Mouse (Mus musculus) ES-E14 (cell line): Measurements from ENCODE around the gene Pinlyp. TPM values are rescaled to one million over a fixed set of nuclear protein-coding genes. Genes with fewer than 3 reads are reported as not detected.
"Not testable (repeated sequence)": the region's sequence is repeated elsewhere in the genome, so short reads cannot be mapped to it uniquely, and the experiment has no call there.

Experiments used
- DNase-seq: peaks from one replicate; pipeline ENCODE4 v3.0.0-alpha.2; 2013; ENCODE audit warnings: low read depth, low spot score
- H3K27ac ChIP-seq: 2 replicates; pipeline ENCODE4 v1.5.1; 2012; ENCODE audit warnings: low read depth, mild to moderate bottlenecking, low read length, moderate library complexity, mixed read lengths; ENCODE audit not compliant: poor library complexity, insufficient read depth, severe bottlenecking
- H3K36me3 ChIP-seq: 2 replicates; pipeline ENCODE4 v1.6.1; 2012; ENCODE audit warnings: mild to moderate bottlenecking, low read length, moderate library complexity, mixed read lengths; ENCODE audit not compliant: control insufficient read depth, poor library complexity, insufficient read depth, severe bottlenecking
- H3K4me1 ChIP-seq, 2 experiments: fragments of 150-350 bp in 1 of 2; sonication (generic) in 1 of 2; 2 replicates each; pipeline ENCODE4 v1.6.1; 2012; ENCODE audit warnings: low read length in 2 of 2, mild to moderate bottlenecking in 1 of 2, mixed read lengths in 1 of 2; ENCODE audit not compliant: control insufficient read depth in 2 of 2, insufficient read depth in 2 of 2, poor library complexity in 1 of 2
- H3K4me3 ChIP-seq, 2 experiments: fragments of 150-350 bp in 1 of 2; sonication (generic) in 1 of 2; 2 replicates each; pipeline ENCODE4 v1.5.1; 2012; ENCODE audit warnings: low read length in 2 of 2, low read depth in 1 of 2, mild to moderate bottlenecking in 1 of 2, mixed read lengths in 1 of 2; ENCODE audit not compliant: insufficient read depth in 1 of 2, poor library complexity in 1 of 2, severe bottlenecking in 1 of 2
- H3K9ac ChIP-seq: 2 replicates; pipeline ENCODE4 v1.6.1; 2012; ENCODE audit warnings: low read depth, mild to moderate bottlenecking, low read length, mixed read lengths; ENCODE audit not compliant: poor library complexity, insufficient read depth, severe bottlenecking
- H3K9me3 ChIP-seq: fragments of 150-350 bp; sonication (generic); 2 replicates; pipeline ENCODE4 v1.6.1; 2012; ENCODE audit warnings: low read depth, mild to moderate bottlenecking, low read length; ENCODE audit not compliant: control insufficient read depth, insufficient read depth
- CHD2 ChIP-seq: IDR thresholded peaks from 2 replicates; pipeline ENCODE4 v1.6.1; 2014; ENCODE audit warnings: mild to moderate bottlenecking, low read depth, low read length, inconsistent platforms
- HCFC1 ChIP-seq: IDR thresholded peaks from 2 replicates; pipeline ENCODE4 v1.6.1; 2012; ENCODE audit warnings: low read length, inconsistent platforms, borderline replicate concordance; ENCODE audit not compliant: insufficient read depth
- MAFK ChIP-seq: IDR thresholded peaks from 2 replicates; pipeline ENCODE4 v1.6.1; 2014; ENCODE audit warnings: mild to moderate bottlenecking, low read depth, low read length, inconsistent platforms; ENCODE audit not compliant: insufficient read depth
- ZC3H11A ChIP-seq: IDR thresholded peaks from 2 replicates; pipeline ENCODE4 v1.6.1; 2012; ENCODE audit warnings: low read depth, mild to moderate bottlenecking, inconsistent platforms, low read length, borderline replicate concordance
- ZNF384 ChIP-seq: IDR thresholded peaks from 2 replicates; pipeline ENCODE4 v1.6.1; 2012; ENCODE audit warnings: low read depth, low read length, inconsistent platforms
- in situ Hi-C, 2 experiments: fragments of 600-800 bp; cut with MboI; formaldehyde crosslinking; loops; one replicate each; pipeline ENCODE4 v1.15.1; 2025; ENCODE audit warnings: low sequenced_read_pairs in 2 of 2, inconsistent platforms in 1 of 2; ENCODE audit not compliant: unreplicated experiment in 2 of 2
- total RNA-seq: library from RNA; depleted of rRNA; stranded (reverse); fragments of 300-350 nt; gene quantifications from 2 replicates; pipeline ENCODE4 v1.2.3, GENCODE M21; 2012

The Pinlyp gene
- total RNA-seq, 1 experiment = not detected

DNA sequence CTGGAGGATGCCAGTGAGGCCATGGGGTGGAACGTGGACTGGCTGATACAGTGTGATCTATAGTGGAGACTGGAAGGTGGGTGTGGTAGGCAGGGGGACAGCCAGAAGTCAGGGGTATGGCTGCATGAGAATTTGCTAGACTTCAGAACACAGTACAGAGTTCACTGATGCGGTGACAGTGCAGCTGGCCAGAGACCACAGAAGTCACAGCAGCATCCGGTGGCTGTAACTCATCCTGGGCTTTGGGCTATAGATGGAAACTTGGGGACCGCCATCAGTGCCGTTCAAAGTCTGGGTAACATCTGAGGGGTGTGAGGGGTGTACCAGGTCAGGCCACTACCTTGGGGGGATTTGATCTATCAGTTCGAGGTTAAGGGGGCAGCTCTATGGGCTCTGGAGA, 22.2 kb downstream of the Pinlyp start:
- TF ChIP-seq MAFK (no peak), ZNF384 (no peak), HCFC1 (no peak), ZC3H11A (no peak), CHD2 (no peak)
- Histone ChIP-seq H3K4me3 (no peak overlapping the region), H3K36me3 (no peaks in the 10 kb centered on the region), H3K27ac (no peak overlapping the region), H3K4me1 (peaks cover 3 to 7% of the 10 kb centered on the region in 2 experiments; a peak in 3 of 4 replicates), H3K9ac (no peak overlapping the region), H3K9me3 (no peaks in the 10 kb centered on the region)
- in situ Hi-C loops = loop anchor here in 1 of 2 experiments (25.0 kb wide), 1 partner anchor 111 kb away; no protein-coding TSS in a partner anchor
- no peak for DNase-seq

DNA sequence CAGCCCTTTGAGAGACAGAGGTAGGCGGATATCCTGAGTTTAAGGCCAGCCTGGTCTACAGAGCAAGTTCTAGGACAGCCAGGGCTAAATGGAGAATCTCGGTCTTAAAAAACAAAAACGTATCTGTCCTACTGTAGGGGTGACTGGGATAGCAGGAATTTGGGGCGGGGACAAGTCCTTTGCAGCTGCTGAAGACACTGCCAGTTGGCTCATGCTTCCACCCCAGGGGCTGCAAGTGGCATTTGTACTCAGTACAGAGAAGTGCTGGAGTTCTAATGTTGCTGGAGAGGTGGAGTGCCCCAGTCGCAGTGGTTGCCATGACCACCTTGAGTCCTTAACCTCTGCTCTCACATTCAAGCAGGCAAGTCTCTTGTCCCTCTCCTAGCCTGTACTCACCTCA, 23.1 kb downstream of the Pinlyp start:
- Histone ChIP-seq H3K4me3 (no peak overlapping the region), H3K9ac (no peak overlapping the region), H3K4me1 (peaks cover 4 to 16% of the 10 kb centered on the region in 2 experiments), H3K27ac (no peak overlapping the region), H3K9me3 (no peaks in the 10 kb centered on the region), H3K36me3 (no peaks in the 10 kb centered on the region)
- in situ Hi-C loops = loop anchor here in 1 of 2 experiments (25.0 kb wide), 1 partner anchor 111 kb away; no protein-coding TSS in a partner anchor
- DNase-seq = no peak
- no peak for TF ChIP-seq ZC3H11A
- no peak for TF ChIP-seq HCFC1
- no peak for TF ChIP-seq MAFK

DNA sequence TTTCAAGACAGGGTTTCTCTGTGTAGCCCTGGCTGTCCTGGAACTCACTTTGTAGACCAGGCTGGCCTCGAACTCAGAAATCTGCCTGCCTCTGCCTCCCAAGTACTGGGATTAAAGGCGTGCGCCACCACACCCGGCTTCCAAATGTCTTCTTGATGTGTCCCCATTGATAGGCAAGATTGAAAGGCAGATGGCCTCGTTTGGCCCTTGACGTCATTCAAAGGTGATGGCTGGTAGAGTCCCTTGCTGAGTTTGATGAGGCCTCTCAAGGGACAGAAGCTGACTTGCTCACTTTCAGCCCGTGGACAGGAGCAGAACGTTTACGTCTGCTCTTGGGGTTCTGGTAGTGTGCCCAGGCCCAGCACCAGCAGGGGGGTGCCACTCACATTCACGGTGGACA, 25.9 kb downstream of the Pinlyp start:
- peaks cover 9 to 35% of the 10 kb centered on the region in 2 experiments for H3K4me1 ChIP-seq
- not testable (repeated sequence) for DNase-seq, H3K9ac ChIP-seq, H3K36me3 ChIP-seq, H3K27ac ChIP-seq, H3K4me3 ChIP-seq, H3K9me3 ChIP-seq
- in situ Hi-C loops = loop anchor here in 1 of 2 experiments (25.0 kb wide), 1 partner anchor 108 kb away; no protein-coding TSS in a partner anchor

GRCm38 (mm10) chr7:24519130-24519529, 26.8 kb downstream of the Pinlyp start:
- in situ Hi-C loops = loop anchor here in 1 of 2 experiments (25.0 kb wide), 1 partner anchor 107 kb away; no protein-coding TSS in a partner anchor
- peaks cover 4% of the 10 kb centered on the region; the same call in 1 of the 2 replicates for H3K36me3 ChIP-seq
- H3K27ac ChIP-seq = no peak overlapping the region
- no peak overlapping the region for H3K9ac ChIP-seq
- H3K9me3 ChIP-seq = no peaks in the 10 kb centered on the region
- DNase-seq = no peak
- TF ChIP-seq HCFC1 (no peak), CHD2 (no peak), ZNF384 (no peak), ZC3H11A (no peak), MAFK (no peak)
- peaks cover 9 to 39% of the 10 kb centered on the region in 2 experiments for H3K4me1 ChIP-seq
- H3K4me3 ChIP-seq = no peak overlapping the region

GRCm38 (mm10) chr7:24517654-24518053, 28.3 kb downstream of the Pinlyp start:
- Histone ChIP-seq H3K4me3 (no peak overlapping the region), H3K27ac (peak overlapping the region; percentile 80), H3K9ac (peak overlapping the region; percentile 23; the same call in 1 of the 2 replicates), H3K4me1 (peaks cover 9 to 37% of the 10 kb centered on the region in 2 experiments), H3K9me3 (no peaks in the 10 kb centered on the region), H3K36me3 (peaks cover 10% of the 10 kb centered on the region; the same call in 1 of the 2 replicates)
- in situ Hi-C loops = loop anchor here in 1 of 2 experiments (25.0 kb wide), 1 partner anchor 105 kb away; no protein-coding TSS in a partner anchor
- TF ChIP-seq HCFC1 (no peak), ZC3H11A (no peak), CHD2 (no peak), MAFK (no peak), ZNF384 (no peak)
- no peak for DNase-seq
